Mouse (Mus musculus) kidney, adult 2 months (tissue): ENCODE results near the gene Tnk1. TPM values are rescaled to one million over a fixed set of nuclear protein-coding genes. Genes with fewer than 3 reads are reported as not detected.
"Not testable (repeated sequence)": the region's sequence is repeated elsewhere in the genome, so short reads cannot be mapped to it uniquely, and the experiment has no call there.

ENCODE experiments used
- DNase-seq: peaks from one replicate; pipeline ENCODE4 v3.0.0; 2021
- H3K27ac ChIP-seq: fragments of 200-500 bp; 2 replicates; pipeline ENCODE4 v1.5.1; 2012; ENCODE audit warnings: low read depth, low read length, control low read depth, inconsistent platforms; ENCODE audit not compliant: insufficient read depth
- H3K27me3 ChIP-seq: fragments of 200-500 bp; replicated peaks from 2 replicates; pipeline ENCODE4 v1.6.1; 2012; ENCODE audit warnings: mild to moderate bottlenecking, moderate library complexity, low read length, inconsistent platforms; ENCODE audit not compliant: control insufficient read depth, insufficient read depth
- H3K36me3 ChIP-seq: fragments of 200-500 bp; 2 replicates; pipeline ENCODE4 v1.6.1; 2012; ENCODE audit warnings: mild to moderate bottlenecking, moderate library complexity, low read length, inconsistent platforms; ENCODE audit not compliant: control insufficient read depth, insufficient read depth
- H3K4me1 ChIP-seq: fragments of 200-500 bp; 2 replicates; pipeline ENCODE4 v1.6.1; 2011; ENCODE audit warnings: low read length; ENCODE audit not compliant: control insufficient read depth, insufficient read depth
- H3K4me3 ChIP-seq: fragments of 200-500 bp; 2 replicates; pipeline ENCODE4 v1.5.1; 2011; ENCODE audit warnings: mild to moderate bottlenecking, low read depth, low read length, control low read depth; ENCODE audit not compliant: insufficient read depth
- CTCF ChIP-seq: fragments of 200-500 bp; conservative IDR thresholded peaks from 2 replicates; pipeline ENCODE4 v1.5.1; 2011; ENCODE audit warnings: low read depth, mild to moderate bottlenecking, control low read depth, low read length, moderate library complexity, mixed read lengths; ENCODE audit not compliant: insufficient read depth, insufficient read length
- POLR2A ChIP-seq: fragments of 200-500 bp; IDR thresholded peaks from one replicate; pipeline ENCODE4 v1.6.1; 2011; ENCODE audit warnings: low read depth, low read length, control low read depth
- WGBS: fragments of 180-500 bp; shearing (Covaris S2); methylation state at CpG from one replicate; pipeline ENCODE4 v1.1.7; 2018; 5-methylcytosine and 5-hydroxymethylcytosine counted together
- polyA plus RNA-seq: library from polyadenylated mRNA; depleted of rRNA; stranded (reverse); fragments of >200 nt; gene quantifications from 2 replicates; pipeline ENCODE4 v1.2.3, GENCODE M21; 2012

Tnk1 gene
- polyA plus RNA-seq, 1 experiment, result 7.9 TPM

DNA sequence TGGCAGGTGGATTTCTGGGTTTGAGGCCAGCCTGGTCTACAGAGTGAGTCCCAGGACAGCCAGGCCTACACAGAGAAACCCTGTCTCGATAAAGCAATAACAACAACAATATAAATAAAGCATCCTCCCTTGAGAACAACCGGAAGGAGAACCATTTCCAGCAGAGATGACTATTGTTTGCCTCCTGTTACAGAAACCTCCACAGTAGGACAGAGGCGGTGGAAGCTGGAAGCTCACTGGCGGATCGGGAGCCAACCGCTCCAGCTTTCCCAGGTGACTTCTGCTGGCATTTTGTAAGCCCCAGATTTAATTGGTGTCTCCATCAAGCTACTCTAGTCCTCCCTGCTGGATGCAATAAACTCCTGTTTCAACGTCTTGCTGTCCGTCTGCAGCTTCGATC lies 7.0 kb upstream of the Tnk1 start:
- H3K36me3 ChIP-seq, result no peaks in the 10 kb centered on the region
- no peak for DNase-seq
- H3K4me1 ChIP-seq, result no peaks in the 10 kb centered on the region
- TF ChIP-seq POLR2A, result no peak
- TF ChIP-seq CTCF, result no peak
- 84% methylated on average over 9 of the region's 9 CpGs for WGBS
- no peak overlapping the region for H3K27ac ChIP-seq
- H3K27me3 ChIP-seq, result no peaks in the 10 kb centered on the region
- H3K4me3 ChIP-seq, result no peak overlapping the region

- no peak overlapping the region for H3K4me3 ChIP-seq
- no peaks in the 10 kb centered on the region for H3K27me3 ChIP-seq
- no peaks in the 10 kb centered on the region for H3K36me3 ChIP-seq
- no peak for TF ChIP-seq POLR2A
- no peak for TF ChIP-seq CTCF
- WGBS, result 51% methylated on average over 8 of the region's 8 CpGs
- no peak for DNase-seq
- H3K27ac ChIP-seq, result no peak overlapping the region
- H3K4me1 ChIP-seq, result no peaks in the 10 kb centered on the region
Observed at GRCm38 (mm10) chr11:69864138-69864860, 5.8 kb upstream of the Tnk1 start.

- H3K4me1 ChIP-seq, DNase-seq, H3K4me3 ChIP-seq, H3K36me3 ChIP-seq, H3K27me3 ChIP-seq, H3K27ac ChIP-seq: not testable (repeated sequence)
- WGBS, result 66% methylated on average over 3 of the region's 3 CpGs
Observed at GRCm38 (mm10) chr11:69863729-69864128, 5.2 kb upstream of the Tnk1 start.

- TF ChIP-seq POLR2A (no peak), CTCF (peak; percentile 42)
- Histone ChIP-seq H3K4me1 (no peaks in the 10 kb centered on the region; the same call in 1 of the 2 replicates), H3K36me3 (no peaks in the 10 kb centered on the region), H3K27me3 (no peaks in the 10 kb centered on the region), H3K27ac (no peak overlapping the region), H3K4me3 (no peak overlapping the region)
- WGBS, result 39% methylated on average over 16 of the region's 16 CpGs
- DNase-seq, result peak; percentile 37
Observed at GRCm38 (mm10) chr11:69855347-69855746, 3.2 kb downstream of the Tnk1 start.

DNA sequence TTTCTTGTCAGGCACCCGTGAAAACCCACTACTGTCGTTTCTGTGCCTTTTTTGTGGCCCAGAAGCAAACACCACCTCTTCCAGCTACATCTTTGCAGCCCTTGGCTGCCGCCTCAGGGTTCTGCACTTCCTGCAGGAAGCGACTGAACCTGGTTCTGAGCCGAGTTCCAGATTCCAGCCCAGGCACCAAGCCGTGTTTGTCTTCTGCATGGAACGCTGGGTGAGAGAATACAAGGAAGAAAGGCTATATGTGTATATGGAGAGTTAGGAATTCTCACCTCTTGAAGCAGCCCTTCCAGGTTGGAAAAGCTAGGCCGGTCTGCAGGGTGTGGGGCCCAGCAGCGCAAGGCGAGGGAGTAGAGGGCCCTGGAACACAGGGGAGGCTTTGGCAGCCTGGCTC lies 3.9 kb downstream of the Tnk1 start:
- H3K27me3 ChIP-seq, result no peaks in the 10 kb centered on the region
- H3K36me3 ChIP-seq, result no peaks in the 10 kb centered on the region
- WGBS, result 72% methylated on average over 10 of the region's 10 CpGs
- H3K4me3 ChIP-seq, result no peak overlapping the region
- DNase-seq, result no peak
- no peak overlapping the region for H3K27ac ChIP-seq
- no peaks in the 10 kb centered on the region; the same call in 1 of the 2 replicates for H3K4me1 ChIP-seq
- TF ChIP-seq POLR2A (no peak), CTCF (no peak)

DNA sequence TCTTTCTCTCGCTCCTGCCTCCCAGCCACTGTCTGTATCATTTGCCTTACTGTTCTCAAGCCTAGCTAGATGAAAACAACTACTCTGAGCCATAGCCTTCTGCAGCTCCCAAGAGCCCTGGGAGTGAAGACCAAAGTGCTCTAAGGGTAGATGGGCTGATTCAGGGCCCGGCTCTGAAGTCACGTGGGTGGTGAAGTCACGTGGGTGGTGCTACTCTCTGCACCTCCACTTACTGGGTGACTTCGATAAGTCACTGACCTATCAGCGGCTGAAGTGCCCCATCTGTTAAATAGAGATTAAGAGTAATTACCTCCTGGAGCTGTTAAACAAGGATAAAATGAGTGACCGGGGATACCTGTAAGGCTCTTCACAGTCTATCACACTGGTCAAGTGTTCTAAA lies 4.5 kb downstream of the Tnk1 start:
- TF ChIP-seq POLR2A (no peak), CTCF (no peak)
- no peaks in the 10 kb centered on the region; the same call in 1 of the 2 replicates for H3K4me1 ChIP-seq
- H3K36me3 ChIP-seq, result no peaks in the 10 kb centered on the region
- H3K27ac ChIP-seq, result no peak overlapping the region
- H3K4me3 ChIP-seq, result no peak overlapping the region
- WGBS, result 54% methylated on average over 7 of the region's 7 CpGs
- H3K27me3 ChIP-seq, result no peaks in the 10 kb centered on the region
- peak; percentile 49 for DNase-seq

GRCm38 (mm10) chr11:69850754-69851153 lies 7.8 kb downstream of the Tnk1 start:
- DNase-seq, result no peak
- no peaks in the 10 kb centered on the region for H3K36me3 ChIP-seq
- H3K4me1 ChIP-seq, result peaks cover 3% of the 10 kb centered on the region; the same call in 1 of the 2 replicates
- 77% methylated on average over 8 of the region's 8 CpGs for WGBS
- no peak overlapping the region for H3K27ac ChIP-seq
- no peaks in the 10 kb centered on the region for H3K27me3 ChIP-seq
- H3K4me3 ChIP-seq, result no peak overlapping the region
- TF ChIP-seq POLR2A (no peak), CTCF (no peak)
